16 mouse cellular contexts compared by ENCODE assay signal in the genomic region with DNA sequence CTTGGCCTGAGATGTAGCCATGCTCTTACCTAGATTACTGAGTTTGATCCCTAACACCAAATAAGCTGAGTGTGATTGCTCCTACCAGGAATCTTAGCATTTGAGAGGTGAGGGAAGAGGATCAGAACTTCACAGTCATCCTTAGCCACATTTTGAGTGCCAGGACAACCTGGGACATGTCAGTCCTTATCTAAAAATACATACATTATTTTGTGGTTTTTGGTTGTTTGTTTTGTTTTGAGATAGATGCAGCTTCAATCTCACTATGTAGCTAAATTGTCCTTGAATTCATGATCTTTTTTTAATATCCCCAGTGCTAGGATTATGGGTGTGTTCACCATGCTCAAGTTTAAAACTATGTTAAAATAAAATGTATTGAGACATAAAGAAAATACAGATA.
"Had no signal": no experiment of that assay in that cellular context is flagged by ENCODE, and none has a peak within 500 bp of the region (broad histone marks: within the 10 kb centered on the region; RNA-seq: fewer than 3 reads in every experiment).

No protein-coding gene starts in this region.

- H3K4me3 ChIP-seq: neural tube, embryonic 13.5 days; neural tube, embryonic 15.5 days; stomach, embryonic 15.5 days had no signal

- H3K4me2 ChIP-seq: neural tube, embryonic 13.5 days; neural tube, embryonic 15.5 days; stomach, embryonic 15.5 days had no signal

- H3K4me1 ChIP-seq: neural tube, embryonic 13.5 days; neural tube, embryonic 15.5 days; stomach, embryonic 15.5 days had no signal

- DNase-seq: retina, postnatal 1 day; right cerebral cortex, adult 18-20 months; right cerebral cortex, postnatal 14 days; right cerebral cortex, postnatal 25 days; right cerebral cortex, postnatal 4 days; spleen, adult 18-20 months; thymus, adult 18-20 months; thymus, adult 2 months; thymus, postnatal 14 days; thymus, postnatal 25 days; thymus, postnatal 36 days; thymus, postnatal 4 days had no signal

- H3K9ac ChIP-seq: neural tube, embryonic 13.5 days; neural tube, embryonic 15.5 days; stomach, embryonic 15.5 days had no signal

- H3K27me3 ChIP-seq: neural tube, embryonic 13.5 days; neural tube, embryonic 15.5 days; stomach, embryonic 15.5 days had no signal

- H3K9me3 ChIP-seq: neural tube, embryonic 13.5 days; neural tube, embryonic 15.5 days; stomach, embryonic 15.5 days had no signal

- H3K27ac ChIP-seq: neural tube, embryonic 13.5 days; neural tube, embryonic 15.5 days; stomach, embryonic 15.5 days; stomach, postnatal 0 days had no signal

- H3K36me3 ChIP-seq: neural tube, embryonic 13.5 days; stomach, embryonic 15.5 days had no signal
